Mouse (Mus musculus) forebrain, embryonic 10.5 days (tissue): ENCODE measurements at regions not wholly inside any gene's neighbourhood (a gene's known extent, or its start where the extent isn't known, plus 50 kb on each side); places are given as distances from the start of the nearest gene placed in this dataset.

Source experiments
- DNase-seq: peaks from one replicate; pipeline ENCODE4 v3.0.0-alpha.2; 2017; ENCODE audit warnings: low spot score; ENCODE audit errors: extremely low spot score
- H3K27ac ChIP-seq: fragments of 300-500 bp; sonication (generic); 2 replicates; pipeline ENCODE4 v1.5.1; 2016; ENCODE audit warnings: mild to moderate bottlenecking
- H3K27me3 ChIP-seq: fragments of 300-500 bp; sonication (generic); 2 replicates; pipeline ENCODE4 v1.6.1; 2016; ENCODE audit warnings: mild to moderate bottlenecking; ENCODE audit not compliant: poor library complexity, severe bottlenecking
- H3K36me3 ChIP-seq: fragments of 300-500 bp; sonication (generic); replicated peaks from 2 replicates; pipeline ENCODE4 v1.6.1; 2016; ENCODE audit warnings: mild to moderate bottlenecking, moderate library complexity
- H3K4me1 ChIP-seq: fragments of 300-500 bp; sonication (generic); 2 replicates; pipeline ENCODE4 v1.6.1; 2016
- H3K4me3 ChIP-seq: fragments of 300-500 bp; sonication (generic); 2 replicates; pipeline ENCODE4 v1.5.1; 2016; ENCODE audit warnings: mild to moderate bottlenecking, moderate library complexity
- H3K9me3 ChIP-seq: fragments of 300-500 bp; sonication (generic); 2 replicates; pipeline ENCODE4 v1.6.1; 2016; ENCODE audit warnings: mild to moderate bottlenecking, moderate library complexity
- WGBS: fragments of 180-500 bp; shearing (Covaris S2); methylation state at CpG from one replicate; pipeline ENCODE4 v1.1.7; 2016; 5-methylcytosine and 5-hydroxymethylcytosine counted together

DNA sequence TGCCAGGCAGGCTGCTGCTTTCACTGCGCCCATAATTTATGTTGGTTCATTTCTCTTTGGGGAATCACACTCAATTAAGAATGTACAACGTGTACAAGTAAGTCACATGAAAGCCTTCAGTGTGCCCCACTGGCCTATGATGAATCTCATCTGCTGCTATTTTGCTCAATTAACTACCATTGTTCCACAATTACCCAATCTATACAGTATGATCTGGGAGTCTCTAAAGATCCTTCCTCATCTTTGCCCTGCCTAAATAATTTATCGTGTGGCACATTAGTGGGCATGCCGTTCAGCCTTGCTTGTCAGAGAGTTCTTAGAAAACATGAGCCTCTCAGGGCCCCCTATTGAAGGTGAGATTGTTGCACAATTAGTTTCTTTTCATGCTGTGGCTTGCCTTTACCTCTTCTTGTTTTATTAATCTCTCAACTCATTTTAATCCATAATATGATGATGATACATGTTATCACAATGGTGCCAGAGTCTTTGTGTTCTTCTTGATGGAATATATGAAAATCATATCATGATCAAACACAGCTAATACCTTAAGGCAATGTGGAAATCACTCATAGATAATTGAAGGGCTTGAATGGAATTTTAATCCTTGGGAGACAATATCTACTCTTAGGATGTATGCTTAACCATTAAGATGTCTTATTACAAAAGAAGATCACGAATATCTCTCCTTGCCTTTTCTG, 113.3 kb downstream of the 1190002N15Rik start:
- no peaks in the 10 kb centered on the region for H3K36me3 ChIP-seq
- WGBS = 82% methylated on average over 5 of the region's 5 CpGs
- no peaks in the 10 kb centered on the region for H3K9me3 ChIP-seq
- H3K4me1 ChIP-seq = peaks cover 3% of the 10 kb centered on the region; the same call in 1 of the 2 replicates
- H3K4me3 ChIP-seq = no peak overlapping the region
- no peaks in the 10 kb centered on the region for H3K27me3 ChIP-seq
- no peak for DNase-seq
- no peak overlapping the region for H3K27ac ChIP-seq

DNA sequence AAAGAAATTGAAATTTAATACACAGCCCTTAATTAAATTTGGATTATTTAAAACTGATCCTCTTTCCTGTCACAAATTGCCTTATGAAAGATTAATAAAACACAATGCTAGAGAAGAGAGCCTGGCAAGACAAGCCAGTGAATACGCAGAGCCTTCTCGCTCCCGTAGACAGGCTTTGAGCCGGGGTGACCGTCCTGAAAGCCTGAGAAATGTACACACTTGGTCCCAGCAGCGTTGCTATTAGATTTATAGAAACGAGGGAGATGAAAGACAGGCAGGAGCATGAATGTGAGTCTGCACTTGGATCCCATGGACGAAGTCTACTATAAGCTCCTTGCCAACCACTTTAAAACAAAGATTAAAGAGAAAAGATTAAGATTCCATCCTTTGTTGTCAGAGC, 127.3 kb downstream of the 1190002N15Rik start:
- H3K9me3 ChIP-seq = no peaks in the 10 kb centered on the region
- no peaks in the 10 kb centered on the region for H3K27me3 ChIP-seq
- no peak for DNase-seq
- H3K4me1 ChIP-seq = peaks cover 24% of the 10 kb centered on the region
- H3K36me3 ChIP-seq = no peaks in the 10 kb centered on the region
- no peak overlapping the region for H3K4me3 ChIP-seq
- WGBS = 72% methylated on average over 8 of the region's 8 CpGs
- H3K27ac ChIP-seq = peak overlapping the region; percentile 62; the same call in 1 of the 2 replicates

DNA sequence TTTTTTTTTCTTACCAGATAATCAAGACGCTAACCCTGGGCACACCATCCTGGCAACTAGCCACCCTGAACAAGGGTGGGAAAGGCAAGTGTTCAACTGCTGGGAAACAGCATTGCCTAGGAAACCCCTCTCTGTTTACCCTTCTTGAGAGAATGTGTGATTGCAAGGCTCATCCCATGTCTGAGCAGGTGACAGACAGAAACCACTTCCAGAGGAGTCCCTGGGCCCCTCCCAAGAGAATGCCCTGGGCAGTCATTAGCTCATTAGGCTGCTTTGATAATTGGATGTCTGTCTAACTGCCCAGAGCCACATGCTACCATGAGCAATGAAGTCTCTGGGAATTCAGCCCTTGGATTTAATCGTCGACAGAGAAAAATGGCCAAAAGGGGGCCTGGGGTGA, 127.8 kb downstream of the 1190002N15Rik start:
- no peaks in the 10 kb centered on the region for H3K27me3 ChIP-seq
- 0 out of 2 replicates have a peak overlapping the region, but pooled peaks have one; percentile 40 for H3K27ac ChIP-seq
- H3K4me3 ChIP-seq = no peak overlapping the region
- H3K9me3 ChIP-seq = no peaks in the 10 kb centered on the region
- no peaks in the 10 kb centered on the region for H3K36me3 ChIP-seq
- peaks cover 24% of the 10 kb centered on the region for H3K4me1 ChIP-seq
- WGBS = 52% methylated on average over 3 of the region's 3 CpGs
- peak; percentile 33 for DNase-seq

DNA sequence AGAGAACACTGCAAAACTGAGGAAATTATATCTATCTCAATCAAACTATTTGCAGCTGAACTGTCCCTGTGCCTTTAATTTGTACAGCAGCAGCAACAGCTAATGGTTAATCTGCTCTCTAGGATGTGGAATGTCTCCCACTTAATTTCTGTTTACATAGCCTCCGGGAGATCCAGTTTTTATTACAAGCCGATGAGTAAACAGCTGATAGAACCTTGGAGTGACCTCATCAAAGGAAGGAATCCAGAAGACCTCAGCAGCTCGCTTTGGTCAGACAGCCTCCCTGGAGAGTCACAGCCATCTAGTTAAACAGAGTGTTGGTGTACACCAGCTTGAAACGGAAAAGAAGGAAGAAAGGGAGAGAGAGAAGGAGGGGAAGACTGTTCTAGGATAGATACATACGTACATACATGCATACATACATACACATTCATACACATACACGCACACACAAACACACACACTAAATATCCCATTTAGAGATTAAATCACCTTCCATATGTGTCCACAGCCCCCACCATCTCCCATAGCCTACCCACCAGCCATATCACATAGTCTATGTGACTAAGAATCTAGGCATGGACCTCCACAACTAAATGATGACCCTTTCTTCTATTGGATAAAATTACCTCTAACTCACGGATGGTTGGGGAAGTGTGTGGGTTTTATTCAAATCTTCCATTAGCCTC, 129.1 kb downstream of the 1190002N15Rik start:
- WGBS = 76% methylated on average over 7 of the region's 7 CpGs

DNA sequence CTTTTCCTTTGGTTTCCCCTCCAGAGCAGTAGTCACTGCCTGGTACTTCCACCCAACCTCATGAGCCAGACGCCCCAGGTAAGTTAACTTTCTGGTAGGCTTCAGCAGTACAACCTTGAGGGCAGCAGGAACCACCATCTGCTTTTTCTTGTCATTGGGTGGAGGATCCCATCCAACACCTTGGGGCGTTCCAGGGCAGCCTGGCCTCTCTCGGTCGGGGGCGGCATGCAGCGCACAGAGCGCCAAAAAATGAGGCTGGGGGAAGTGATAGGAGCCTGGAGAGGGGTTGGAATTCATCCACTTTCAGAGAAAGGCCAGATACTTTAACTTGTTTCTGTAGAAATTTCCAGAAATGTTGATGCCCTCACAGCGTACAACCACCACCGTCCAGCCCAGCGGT, 130.2 kb downstream of the 1190002N15Rik start:
- no peak for DNase-seq
- whole genome bisulfite sequencing = 95% methylated on average over 10 of the region's 10 CpGs
- Histone ChIP-seq H3K4me1 (peaks cover 24% of the 10 kb centered on the region), H3K4me3 (no peak overlapping the region), H3K9me3 (no peaks in the 10 kb centered on the region), H3K27ac (no peak overlapping the region; the same call in 1 of the 2 replicates), H3K36me3 (no peaks in the 10 kb centered on the region), H3K27me3 (no peaks in the 10 kb centered on the region)

More for the DNA sequence above, 129.1 kb downstream of the 1190002N15Rik start:
- Histone ChIP-seq H3K4me3 (no peak overlapping the region), H3K4me1 (peaks cover 24% of the 10 kb centered on the region), H3K9me3 (no peaks in the 10 kb centered on the region), H3K27ac (no peak overlapping the region), H3K36me3 (no peaks in the 10 kb centered on the region), H3K27me3 (no peaks in the 10 kb centered on the region)
- no peak for DNase-seq

DNA sequence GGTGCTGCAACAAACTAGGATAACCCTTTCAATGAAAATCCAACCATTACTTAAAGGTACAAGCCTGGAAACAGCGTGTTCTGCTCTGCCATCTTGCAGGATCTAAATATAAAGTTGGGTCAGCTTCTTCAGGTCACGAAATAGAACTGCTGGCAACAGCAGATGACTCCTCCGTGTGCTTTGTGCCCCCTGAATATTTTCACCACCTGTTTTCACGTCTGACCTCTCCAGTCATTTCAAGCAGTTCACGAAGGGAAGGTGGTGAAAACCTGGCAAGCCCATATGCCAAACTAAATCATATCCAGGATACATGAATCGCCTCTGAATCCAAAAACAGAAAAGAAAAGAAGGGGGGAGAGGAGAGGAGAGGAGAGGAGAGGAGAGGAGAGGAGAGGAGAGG, 133.3 kb downstream of the 1190002N15Rik start:
- Histone ChIP-seq H3K4me3 (no peak overlapping the region), H3K27me3 (no peaks in the 10 kb centered on the region), H3K4me1 (peaks cover 8% of the 10 kb centered on the region), H3K36me3 (no peaks in the 10 kb centered on the region), H3K27ac (no peak overlapping the region), H3K9me3 (no peaks in the 10 kb centered on the region)
- DNase-seq = no peak
- WGBS = 85% methylated on average over 6 of the region's 6 CpGs

DNA sequence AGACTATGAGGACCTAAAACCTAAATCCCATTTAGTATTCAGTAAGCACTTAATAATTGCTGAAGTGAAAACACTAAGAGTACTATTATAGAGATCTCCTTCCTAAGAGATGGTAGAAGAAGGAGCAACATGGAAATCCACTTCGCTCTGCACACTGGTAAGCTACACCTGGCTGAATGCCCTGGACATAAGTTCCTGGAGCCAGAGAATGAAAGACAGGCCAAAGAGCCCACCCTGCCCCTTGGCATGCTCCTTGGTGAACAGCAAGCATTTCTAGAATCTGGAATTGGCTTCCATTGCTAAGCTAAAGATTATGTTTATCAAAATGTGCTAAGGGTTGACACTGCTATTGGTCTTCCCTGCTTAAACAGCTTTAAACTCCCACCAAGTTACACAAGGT, 137.3 kb downstream of the 1190002N15Rik start:
- WGBS = 100% methylated on average over 1 of the region's 1 CpGs
- Histone ChIP-seq H3K27me3 (no peaks in the 10 kb centered on the region), H3K36me3 (no peaks in the 10 kb centered on the region), H3K4me1 (peaks cover 2% of the 10 kb centered on the region), H3K9me3 (no peaks in the 10 kb centered on the region), H3K27ac (no peak overlapping the region), H3K4me3 (no peak overlapping the region)
- DNase-seq = no peak

DNA sequence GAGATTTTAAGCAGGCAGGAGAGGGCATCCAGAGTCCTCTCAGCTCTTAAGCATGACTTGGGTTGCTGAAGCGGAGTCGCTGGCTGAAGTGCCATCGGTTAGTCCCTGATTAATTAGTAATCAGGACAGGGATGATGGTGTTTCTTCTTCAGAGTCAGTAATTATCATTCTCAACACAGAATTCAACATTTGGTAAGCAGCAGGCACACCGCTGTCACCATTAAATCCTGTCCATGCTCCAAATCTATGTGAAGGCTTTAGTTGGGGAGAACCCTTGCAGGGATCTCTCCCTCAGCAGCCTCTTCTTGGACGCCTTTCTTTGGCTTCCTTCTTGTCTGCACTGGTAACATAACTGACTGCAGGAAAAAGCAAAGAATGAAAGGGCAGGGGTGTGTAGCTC, 142.7 kb downstream of the 1190002N15Rik start:
- Histone ChIP-seq H3K4me1 (peaks cover 9% of the 10 kb centered on the region), H3K27me3 (no peaks in the 10 kb centered on the region), H3K4me3 (no peak overlapping the region), H3K9me3 (no peaks in the 10 kb centered on the region), H3K27ac (no peak overlapping the region), H3K36me3 (no peaks in the 10 kb centered on the region)
- 83% methylated on average over 5 of the region's 5 CpGs for WGBS
- DNase-seq = no peak

DNA sequence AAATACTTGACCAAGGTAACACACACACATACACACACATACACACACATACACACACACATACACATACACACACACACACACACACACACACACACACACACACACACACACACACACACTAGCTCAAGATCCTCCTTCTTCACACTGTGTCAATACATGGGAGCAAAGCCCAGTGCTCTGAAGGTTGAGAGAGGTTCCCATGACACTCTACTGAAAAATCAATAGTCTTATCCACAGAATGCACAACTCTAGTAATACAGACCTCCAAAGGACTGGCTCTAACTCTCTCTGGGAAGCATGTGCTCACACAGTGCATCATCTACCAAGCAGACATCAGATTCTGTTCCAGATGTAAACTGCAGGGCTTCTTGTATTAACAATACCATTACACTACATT, 151.7 kb downstream of the 1190002N15Rik start:
- Histone ChIP-seq H3K9me3 (no peaks in the 10 kb centered on the region), H3K4me1 (no peaks in the 10 kb centered on the region), H3K36me3 (no peaks in the 10 kb centered on the region), H3K27ac (no peak overlapping the region), H3K4me3 (no peak overlapping the region), H3K27me3 (no peaks in the 10 kb centered on the region)
- DNase-seq = no peak

DNA sequence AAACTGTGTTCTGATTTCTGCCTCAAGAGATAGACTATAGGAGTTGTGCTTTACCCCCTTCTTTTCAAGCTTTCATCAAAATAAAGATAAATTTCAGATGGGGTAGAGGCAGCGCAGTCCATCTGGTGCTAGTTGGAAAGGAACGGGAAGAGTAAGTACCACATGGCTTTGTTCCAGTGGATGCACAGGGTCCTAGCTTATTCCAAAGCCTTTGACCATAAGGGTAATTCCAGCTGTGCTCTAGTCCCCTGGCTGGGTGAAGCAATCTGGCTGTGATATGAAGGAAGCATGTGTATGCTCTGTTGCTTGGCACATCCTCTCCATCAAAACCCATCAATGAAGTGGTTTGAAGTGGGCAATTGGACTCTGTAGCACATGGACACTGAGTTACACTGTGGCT, 155.6 kb downstream of the 1190002N15Rik start:
- 96% methylated on average over 2 of the region's 2 CpGs for WGBS
- Histone ChIP-seq H3K27ac (no peak overlapping the region), H3K36me3 (no peaks in the 10 kb centered on the region), H3K4me1 (peaks cover 18% of the 10 kb centered on the region), H3K9me3 (no peaks in the 10 kb centered on the region), H3K27me3 (no peaks in the 10 kb centered on the region), H3K4me3 (no peak overlapping the region)
- no peak for DNase-seq

DNA sequence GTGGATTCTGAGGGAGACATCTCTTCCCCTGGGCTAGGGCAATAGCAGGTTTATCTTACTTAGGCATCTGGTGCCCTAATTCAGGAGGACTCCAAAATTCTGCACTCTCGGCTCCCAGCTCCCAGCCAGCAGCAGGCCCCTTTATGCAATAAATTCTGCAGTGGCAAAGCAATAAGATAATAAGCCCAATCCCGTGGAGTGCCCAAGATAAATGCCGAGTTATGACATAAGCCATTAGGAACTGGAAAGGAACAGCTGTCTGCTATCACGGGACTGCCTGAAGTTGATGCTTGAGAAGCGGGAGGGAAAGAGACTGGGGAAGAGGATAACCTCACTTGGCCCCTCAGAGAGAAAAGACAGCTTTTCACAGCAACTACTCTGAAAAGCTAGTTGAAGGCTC, 159.0 kb downstream of the 1190002N15Rik start:
- no peak overlapping the region for H3K4me3 ChIP-seq
- peaks cover 23% of the 10 kb centered on the region for H3K4me1 ChIP-seq
- no peaks in the 10 kb centered on the region for H3K9me3 ChIP-seq
- H3K27me3 ChIP-seq = no peaks in the 10 kb centered on the region
- no peaks in the 10 kb centered on the region for H3K36me3 ChIP-seq
- WGBS = 70% methylated on average over 5 of the region's 5 CpGs
- 0 out of 2 replicates have a peak overlapping the region, but pooled peaks have one; percentile 25 for H3K27ac ChIP-seq
- no peak for DNase-seq

DNA sequence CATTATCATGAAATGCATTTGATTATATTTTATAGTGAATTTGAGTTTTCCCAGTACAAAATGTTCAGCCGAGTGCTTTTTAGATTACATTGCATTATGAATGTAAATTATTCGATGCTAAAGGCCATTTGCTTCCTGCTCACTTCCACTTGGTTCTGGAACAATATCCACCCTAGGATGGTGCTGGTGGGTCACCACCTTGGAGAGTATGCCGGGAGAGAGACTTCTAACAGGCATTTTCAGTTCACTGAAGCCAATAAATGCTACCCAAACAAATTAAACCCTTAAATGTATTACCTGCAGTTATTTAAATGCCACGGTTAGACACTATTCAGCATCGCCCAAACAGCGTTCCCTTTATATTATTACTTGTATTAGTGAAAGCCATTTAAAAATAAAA, 159.6 kb downstream of the 1190002N15Rik start:
- H3K27me3 ChIP-seq = no peaks in the 10 kb centered on the region
- H3K36me3 ChIP-seq = no peaks in the 10 kb centered on the region
- H3K27ac ChIP-seq = 0 out of 2 replicates have a peak overlapping the region, but pooled peaks have one; percentile 5
- no peak for DNase-seq
- no peaks in the 10 kb centered on the region for H3K9me3 ChIP-seq
- H3K4me3 ChIP-seq = no peak overlapping the region
- peaks cover 23% of the 10 kb centered on the region for H3K4me1 ChIP-seq
- 74% methylated on average over 6 of the region's 6 CpGs for WGBS

DNA sequence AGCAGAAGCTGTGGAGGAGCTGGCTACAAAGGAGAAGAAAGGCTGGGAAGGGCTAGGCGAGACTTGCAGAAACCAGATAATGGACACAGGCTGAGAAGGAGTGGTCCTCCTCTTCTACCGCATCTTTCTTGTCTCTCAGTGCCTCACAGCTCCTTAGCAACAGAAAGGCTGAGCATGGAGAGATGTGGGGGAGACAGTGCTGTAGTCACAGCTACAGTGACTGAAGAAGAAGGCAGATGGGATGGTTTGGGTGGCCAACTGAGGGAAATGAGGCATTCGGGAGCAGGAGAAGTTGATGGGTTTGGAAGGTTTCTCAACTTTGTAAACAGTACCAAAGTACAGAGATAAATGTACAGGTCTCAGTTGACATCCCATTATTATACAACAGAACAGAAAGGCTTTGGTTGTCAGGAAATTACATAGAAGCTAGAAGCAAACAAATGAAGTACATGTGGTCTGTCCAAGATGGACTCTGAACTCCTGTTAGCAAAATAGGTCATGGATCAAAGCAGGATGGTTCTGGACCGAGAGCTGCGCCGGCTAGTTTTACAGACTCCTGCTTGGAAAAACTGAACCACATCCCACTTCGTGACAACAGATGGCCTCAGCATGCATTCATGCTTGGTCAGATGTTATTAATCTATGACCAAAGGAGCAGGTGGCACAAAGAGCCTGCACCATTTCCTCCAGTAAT, 160.4 kb downstream of the 1190002N15Rik start:
- no peak for DNase-seq
- Histone ChIP-seq H3K36me3 (no peaks in the 10 kb centered on the region), H3K27ac (peak overlapping the region; percentile 80), H3K27me3 (no peaks in the 10 kb centered on the region), H3K4me1 (peaks cover 23% of the 10 kb centered on the region), H3K9me3 (no peaks in the 10 kb centered on the region), H3K4me3 (no peak overlapping the region)
- WGBS = 64% methylated on average over 7 of the region's 7 CpGs
